Mouse (Mus musculus): ENCODE measurements at regions not wholly inside any gene's neighbourhood (a gene's known extent, or its start where the extent isn't known, plus 50 kb on each side); places are given as distances from the start of the nearest gene placed in this dataset.
A peak's percentile ranks its signal among the peaks of the same experiment; 100 is the strongest.

- no peak for DNase-seq
Measured at GRCm38 (mm10) chr10:39248486-39248885, 84.9 kb upstream of the Ccn6 start.

- DNase-seq, result no peak
Measured at GRCm38 (mm10) chr10:39246984-39247383, 83.4 kb upstream of the Ccn6 start.

GRCm38 (mm10) chr10:39245141-39245540 is 81.5 kb upstream of the Ccn6 start:
- DNase-seq, result no peak

- DNase-seq, result no peak
Measured at GRCm38 (mm10) chr10:39244061-39244460, 80.5 kb upstream of the Ccn6 start.

- DNase-seq, result no peak
Measured at GRCm38 (mm10) chr10:39242398-39242797, 78.8 kb upstream of the Ccn6 start.

GRCm38 (mm10) chr10:39241922-39242321 is 78.3 kb upstream of the Ccn6 start:
- DNase-seq, result no peak

GRCm38 (mm10) chr10:39241486-39241885 is 77.9 kb upstream of the Ccn6 start:
- no peak for DNase-seq

- DNase-seq, result no peak
Measured at GRCm38 (mm10) chr10:39240966-39241365, 77.4 kb upstream of the Ccn6 start.

- DNase-seq, result no peak
Measured at GRCm38 (mm10) chr10:39240178-39240791, 76.7 kb upstream of the Ccn6 start.

- peak; percentile 85 for DNase-seq
Measured at GRCm38 (mm10) chr10:39239498-39240177, 76.0 kb upstream of the Ccn6 start.

GRCm38 (mm10) chr10:39238596-39238995 is 75.0 kb upstream of the Ccn6 start:
- peak; percentile 33 for DNase-seq

GRCm38 (mm10) chr10:39237549-39237948 is 74.0 kb upstream of the Ccn6 start:
- DNase-seq, result no peak

- DNase-seq, result no peak
Measured at GRCm38 (mm10) chr10:39233926-39234450, 70.4 kb upstream of the Ccn6 start.

GRCm38 (mm10) chr10:39233191-39233590 is 69.6 kb upstream of the Ccn6 start:
- no peak for DNase-seq

- DNase-seq, result no peak
Measured at GRCm38 (mm10) chr10:39230634-39231410, 67.2 kb upstream of the Ccn6 start.

GRCm38 (mm10) chr10:39229233-39229632 is 65.6 kb upstream of the Ccn6 start:
- DNase-seq, result no peak

- no peak for DNase-seq
Measured at GRCm38 (mm10) chr10:39228027-39228426, 64.4 kb upstream of the Ccn6 start.

GRCm38 (mm10) chr10:39227499-39227942 is 63.9 kb upstream of the Ccn6 start:
- no peak for DNase-seq

GRCm38 (mm10) chr10:39226518-39226917 is 62.9 kb upstream of the Ccn6 start:
- no peak for DNase-seq

- DNase-seq, result no peak
Measured at GRCm38 (mm10) chr10:39224449-39225094, 61.0 kb upstream of the Ccn6 start.

- no peak for DNase-seq
Measured at GRCm38 (mm10) chr10:39221028-39221427, 57.4 kb upstream of the Ccn6 start.

- no peak for DNase-seq
Measured at GRCm38 (mm10) chr10:39219366-39219765, 55.8 kb upstream of the Ccn6 start.

- DNase-seq, result no peak
Measured at GRCm38 (mm10) chr10:39218151-39218550, 54.6 kb upstream of the Ccn6 start.
